Mouse (Mus musculus): ENCODE measurements around the gene Cux2. TPM values are rescaled to one million over a fixed set of nuclear protein-coding genes. Genes with fewer than 3 reads are reported as not detected.

Cux2 gene
- polyA plus RNA-seq, 1 experiment from 2014 or later, result 1.5 TPM

GRCm38 (mm10) chr5:122031146-122031545 is 18.8 kb downstream of the Cux2 start:
- no peaks in the 10 kb centered on the region for H3K9me3 ChIP-seq (ENCODE audit: control insufficient read depth)
- no peak overlapping the region for H3K27ac ChIP-seq (ENCODE audit: low read depth, low read length)
- no peak overlapping the region for H3K9ac ChIP-seq (ENCODE audit: low read depth, low read length)
- H3K36me3 ChIP-seq (ENCODE audit: control insufficient read depth, insufficient read depth), result no peaks in the 10 kb centered on the region
- H3K4me1 ChIP-seq (replicated peaks; ENCODE audit: control insufficient read depth, insufficient read depth, low read length), result no peaks in the 10 kb centered on the region
- no peak overlapping the region for H3K4me3 ChIP-seq (ENCODE audit: low read depth, low read length)
- no peaks in the 10 kb centered on the region for H3K27me3 ChIP-seq (replicated peaks; ENCODE audit: control insufficient read depth, insufficient read depth, low read length)
- 49% methylated on average over 12 of the region's 12 CpGs for WGBS
- H3K4me2 ChIP-seq (replicated peaks; ENCODE audit: low read depth), result no peak overlapping the region
- no peak for ATAC-seq
- no peak for TF ChIP-seq CTCF (IDR thresholded peaks at IDR 0.05; ENCODE audit: low read depth)

GRCm38 (mm10) chr5:122030640-122031039 is 19.3 kb downstream of the Cux2 start:
- WGBS, result 58% methylated on average over 10 of the region's 11 CpGs
- H3K4me2 ChIP-seq (replicated peaks; ENCODE audit: low read depth), result no peak overlapping the region
- TF ChIP-seq CTCF (IDR thresholded peaks at IDR 0.05; ENCODE audit: low read depth), result no peak
- H3K9me3 ChIP-seq (ENCODE audit: control insufficient read depth), result no peaks in the 10 kb centered on the region
- no peak overlapping the region for H3K9ac ChIP-seq (ENCODE audit: low read depth, low read length)
- H3K4me3 ChIP-seq (ENCODE audit: low read depth, low read length), result no peak overlapping the region
- no peaks in the 10 kb centered on the region for H3K36me3 ChIP-seq (ENCODE audit: control insufficient read depth, insufficient read depth)
- no peak overlapping the region for H3K27ac ChIP-seq (ENCODE audit: low read depth, low read length)
- H3K4me1 ChIP-seq (replicated peaks; ENCODE audit: control insufficient read depth, insufficient read depth, low read length), result no peaks in the 10 kb centered on the region
- no peaks in the 10 kb centered on the region for H3K27me3 ChIP-seq (replicated peaks; ENCODE audit: control insufficient read depth, insufficient read depth, low read length)
- ATAC-seq, result no peak

- no peak overlapping the region for H3K4me3 ChIP-seq (ENCODE audit: low read depth, low read length)
- ATAC-seq, result no peak
- no peak overlapping the region for H3K4me2 ChIP-seq (replicated peaks; ENCODE audit: low read depth)
- TF ChIP-seq CTCF (IDR thresholded peaks at IDR 0.05; ENCODE audit: low read depth), result no peak
- no peaks in the 10 kb centered on the region for H3K4me1 ChIP-seq (replicated peaks; ENCODE audit: control insufficient read depth, insufficient read depth, low read length)
- H3K9ac ChIP-seq (ENCODE audit: low read depth, low read length), result no peak overlapping the region
- no peaks in the 10 kb centered on the region for H3K9me3 ChIP-seq (ENCODE audit: control insufficient read depth)
- no peaks in the 10 kb centered on the region for H3K27me3 ChIP-seq (replicated peaks; ENCODE audit: control insufficient read depth, insufficient read depth, low read length)
- no peaks in the 10 kb centered on the region for H3K36me3 ChIP-seq (ENCODE audit: control insufficient read depth, insufficient read depth)
- 61% methylated on average over 9 of the region's 9 CpGs for WGBS
- no peak overlapping the region for H3K27ac ChIP-seq (ENCODE audit: low read depth, low read length)
Measured at GRCm38 (mm10) chr5:122026771-122027170, 23.1 kb downstream of the Cux2 start.

- no peak overlapping the region for H3K27ac ChIP-seq (ENCODE audit: low read depth, low read length)
- WGBS, result 31% methylated on average over 7 of the region's 7 CpGs
- no peak for ATAC-seq
- no peak for TF ChIP-seq CTCF (IDR thresholded peaks at IDR 0.05; ENCODE audit: low read depth)
- H3K9ac ChIP-seq (ENCODE audit: low read depth, low read length), result no peak overlapping the region
- no peaks in the 10 kb centered on the region for H3K36me3 ChIP-seq (ENCODE audit: control insufficient read depth, insufficient read depth)
- H3K9me3 ChIP-seq (ENCODE audit: control insufficient read depth), result no peaks in the 10 kb centered on the region
- H3K4me1 ChIP-seq (replicated peaks; ENCODE audit: control insufficient read depth, insufficient read depth, low read length), result no peaks in the 10 kb centered on the region
- H3K4me3 ChIP-seq (ENCODE audit: low read depth, low read length), result no peak overlapping the region
- H3K27me3 ChIP-seq (replicated peaks; ENCODE audit: control insufficient read depth, insufficient read depth, low read length), result no peaks in the 10 kb centered on the region
- no peak overlapping the region for H3K4me2 ChIP-seq (replicated peaks; ENCODE audit: low read depth)
Measured at GRCm38 (mm10) chr5:122026284-122026683, 23.6 kb downstream of the Cux2 start.

GRCm38 (mm10) chr5:122025117-122025516 is 24.8 kb downstream of the Cux2 start:
- Histone ChIP-seq H3K9ac (ENCODE audit: low read depth, low read length) (no peak overlapping the region), H3K36me3 (ENCODE audit: control insufficient read depth, insufficient read depth) (no peaks in the 10 kb centered on the region), H3K4me1 (replicated peaks; ENCODE audit: control insufficient read depth, insufficient read depth, low read length) (no peaks in the 10 kb centered on the region), H3K27me3 (replicated peaks; ENCODE audit: control insufficient read depth, insufficient read depth, low read length) (no peaks in the 10 kb centered on the region), H3K4me3 (ENCODE audit: low read depth, low read length) (no peak overlapping the region), H3K9me3 (ENCODE audit: control insufficient read depth) (no peaks in the 10 kb centered on the region), H3K27ac (ENCODE audit: low read depth, low read length) (no peak overlapping the region), H3K4me2 (replicated peaks; ENCODE audit: low read depth) (no peak overlapping the region)
- WGBS, result 90% methylated on average over 11 of the region's 11 CpGs
- ATAC-seq, result no peak
- TF ChIP-seq CTCF (IDR thresholded peaks at IDR 0.05; ENCODE audit: low read depth), result no peak

- no peak for ATAC-seq
- no peaks in the 10 kb centered on the region for H3K27me3 ChIP-seq (replicated peaks; ENCODE audit: control insufficient read depth, insufficient read depth, low read length)
- H3K4me1 ChIP-seq (replicated peaks; ENCODE audit: control insufficient read depth, insufficient read depth, low read length), result no peaks in the 10 kb centered on the region
- no peak overlapping the region for H3K4me3 ChIP-seq (ENCODE audit: low read depth, low read length)
- H3K9ac ChIP-seq (ENCODE audit: low read depth, low read length), result no peak overlapping the region
- H3K4me2 ChIP-seq (replicated peaks; ENCODE audit: low read depth), result no peak overlapping the region
- no peak for TF ChIP-seq CTCF (IDR thresholded peaks at IDR 0.05; ENCODE audit: low read depth)
- no peak overlapping the region for H3K27ac ChIP-seq (ENCODE audit: low read depth, low read length)
- no peaks in the 10 kb centered on the region for H3K36me3 ChIP-seq (ENCODE audit: control insufficient read depth, insufficient read depth)
- no peaks in the 10 kb centered on the region for H3K9me3 ChIP-seq (ENCODE audit: control insufficient read depth)
- WGBS, result 70% methylated on average over 17 of the region's 17 CpGs
Measured at GRCm38 (mm10) chr5:122019288-122019687, 30.6 kb downstream of the Cux2 start.

- H3K4me3 ChIP-seq (ENCODE audit: low read depth, low read length), result no peak overlapping the region
- H3K36me3 ChIP-seq (ENCODE audit: control insufficient read depth, insufficient read depth), result no peaks in the 10 kb centered on the region
- no peak overlapping the region for H3K27ac ChIP-seq (ENCODE audit: low read depth, low read length)
- no peak for ATAC-seq
- no peaks in the 10 kb centered on the region for H3K4me1 ChIP-seq (replicated peaks; ENCODE audit: control insufficient read depth, insufficient read depth, low read length)
- no peaks in the 10 kb centered on the region for H3K27me3 ChIP-seq (replicated peaks; ENCODE audit: control insufficient read depth, insufficient read depth, low read length)
- no peaks in the 10 kb centered on the region for H3K9me3 ChIP-seq (ENCODE audit: control insufficient read depth)
- TF ChIP-seq CTCF (IDR thresholded peaks at IDR 0.05; ENCODE audit: low read depth), result no peak
- 62% methylated on average over 9 of the region's 9 CpGs for WGBS
- H3K4me2 ChIP-seq (replicated peaks; ENCODE audit: low read depth), result no peak overlapping the region
- H3K9ac ChIP-seq (ENCODE audit: low read depth, low read length), result no peak overlapping the region
Measured at GRCm38 (mm10) chr5:122017778-122018177, 32.1 kb downstream of the Cux2 start.

Measured in intestine, postnatal 0 days (tissue).